Mouse (Mus musculus): ENCODE data around the gene Mpp6. TPM values are rescaled to one million over a fixed set of nuclear protein-coding genes. Genes with fewer than 3 reads are reported as not detected.

The Mpp6 gene
- polyA plus RNA-seq, 1 experiment from 2014 or later = 37.4 TPM

DNA sequence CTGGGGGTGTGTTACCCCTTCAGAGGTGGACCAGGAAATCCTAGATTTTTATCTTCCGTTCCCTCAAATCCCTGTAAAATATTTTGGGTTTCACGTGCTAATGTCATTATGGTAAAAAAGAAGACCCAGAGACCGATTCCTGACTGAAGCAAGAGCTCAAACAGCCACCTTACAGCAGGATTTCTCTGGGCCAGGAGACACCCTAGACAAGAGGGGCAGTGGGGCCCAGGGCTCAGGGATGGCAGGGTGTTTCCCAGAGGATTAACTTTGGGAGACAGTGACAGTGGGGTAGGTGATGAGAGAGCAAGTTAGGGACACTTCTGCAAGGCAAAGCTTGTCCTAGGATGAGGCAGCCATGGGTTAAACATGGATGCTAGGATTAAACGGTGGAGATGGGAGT lies 113.6 kb downstream of the Mpp6 start:
- no peak for ATAC-seq (ENCODE audit: low read depth)
- Histone ChIP-seq H3K4me2 (ENCODE audit: low read depth, low read length) (no peak overlapping the region), H3K27ac (ENCODE audit: low read length) (no peak overlapping the region), H3K4me1 (ENCODE audit: control insufficient read depth, low read depth, low read length) (no peaks in the 10 kb centered on the region), H3K9me3 (replicated peaks; ENCODE audit: control insufficient read depth, low read length) (no peaks in the 10 kb centered on the region), H3K36me3 (ENCODE audit: control insufficient read depth, insufficient read depth) (no peaks in the 10 kb centered on the region), H3K9ac (ENCODE audit: low read depth, low read length) (no peak overlapping the region), H3K4me3 (ENCODE audit: low read depth, low read length) (no peak overlapping the region), H3K27me3 (ENCODE audit: control insufficient read depth, insufficient read depth, low read depth, low read length) (no peaks in the 10 kb centered on the region)
- WGBS (ENCODE audit: insufficient replicate concordance) = 68% methylated on average over 4 of the region's 4 CpGs

DNA sequence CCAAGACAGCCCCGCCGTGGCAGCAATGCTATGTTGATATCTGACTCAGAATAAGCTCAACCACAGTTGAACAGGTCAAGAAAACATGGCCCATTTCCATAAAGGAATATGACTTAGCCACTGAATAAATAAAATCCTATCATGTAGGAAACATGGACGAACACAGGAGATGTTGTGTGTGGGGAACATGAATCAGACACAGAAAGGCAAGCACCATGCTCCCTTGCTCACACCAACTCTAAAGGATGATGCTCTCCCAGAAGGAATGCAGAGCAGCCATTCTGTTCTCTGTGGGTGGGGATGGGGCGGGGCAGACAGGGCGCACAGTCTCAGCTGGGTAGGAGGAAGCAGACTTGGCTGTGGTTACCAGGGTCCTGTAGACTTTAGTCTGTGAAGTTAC lies 115.2 kb downstream of the Mpp6 start:
- Histone ChIP-seq H3K27ac (ENCODE audit: low read length) (no peak overlapping the region), H3K4me1 (ENCODE audit: control insufficient read depth, low read depth, low read length) (no peaks in the 10 kb centered on the region), H3K9me3 (replicated peaks; ENCODE audit: control insufficient read depth, low read length) (no peaks in the 10 kb centered on the region), H3K27me3 (ENCODE audit: control insufficient read depth, insufficient read depth, low read depth, low read length) (no peaks in the 10 kb centered on the region), H3K4me3 (ENCODE audit: low read depth, low read length) (no peak overlapping the region), H3K9ac (ENCODE audit: low read depth, low read length) (no peak overlapping the region), H3K4me2 (ENCODE audit: low read depth, low read length) (no peak overlapping the region), H3K36me3 (ENCODE audit: control insufficient read depth, insufficient read depth) (no peaks in the 10 kb centered on the region)
- no peak for ATAC-seq (ENCODE audit: low read depth)
- WGBS (ENCODE audit: insufficient replicate concordance) = 57% methylated on average over 5 of the region's 5 CpGs

DNA sequence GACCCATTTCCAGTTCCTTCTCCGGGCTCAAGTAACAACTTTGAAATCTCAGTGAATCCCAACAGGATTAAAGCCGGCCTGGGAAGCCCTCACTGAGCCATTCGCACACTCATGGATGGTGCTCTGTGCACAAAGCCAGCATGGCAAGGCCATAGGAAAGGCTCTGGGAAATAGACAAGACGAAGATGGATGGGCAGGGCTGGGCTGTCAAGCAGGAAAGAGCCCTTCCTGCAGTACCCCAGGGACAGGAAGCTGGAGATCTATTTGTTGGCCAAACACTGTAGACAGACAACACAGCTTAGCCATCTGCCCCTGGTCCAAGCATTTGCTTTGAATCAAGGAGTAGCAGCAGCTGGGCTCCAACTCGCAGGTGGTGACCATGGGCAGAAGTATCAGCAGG lies 118.1 kb downstream of the Mpp6 start:
- Histone ChIP-seq H3K27ac (ENCODE audit: low read length) (no peak overlapping the region), H3K9me3 (replicated peaks; ENCODE audit: control insufficient read depth, low read length) (no peaks in the 10 kb centered on the region), H3K36me3 (ENCODE audit: control insufficient read depth, insufficient read depth) (no peaks in the 10 kb centered on the region), H3K4me3 (ENCODE audit: low read depth, low read length) (no peak overlapping the region), H3K27me3 (ENCODE audit: control insufficient read depth, insufficient read depth, low read depth, low read length) (no peaks in the 10 kb centered on the region), H3K9ac (ENCODE audit: low read depth, low read length) (no peak overlapping the region), H3K4me1 (ENCODE audit: control insufficient read depth, low read depth, low read length) (no peaks in the 10 kb centered on the region), H3K4me2 (ENCODE audit: low read depth, low read length) (no peak overlapping the region)
- ATAC-seq (ENCODE audit: low read depth) = no peak
- 37% methylated on average over 5 of the region's 5 CpGs for WGBS (ENCODE audit: insufficient replicate concordance)

DNA sequence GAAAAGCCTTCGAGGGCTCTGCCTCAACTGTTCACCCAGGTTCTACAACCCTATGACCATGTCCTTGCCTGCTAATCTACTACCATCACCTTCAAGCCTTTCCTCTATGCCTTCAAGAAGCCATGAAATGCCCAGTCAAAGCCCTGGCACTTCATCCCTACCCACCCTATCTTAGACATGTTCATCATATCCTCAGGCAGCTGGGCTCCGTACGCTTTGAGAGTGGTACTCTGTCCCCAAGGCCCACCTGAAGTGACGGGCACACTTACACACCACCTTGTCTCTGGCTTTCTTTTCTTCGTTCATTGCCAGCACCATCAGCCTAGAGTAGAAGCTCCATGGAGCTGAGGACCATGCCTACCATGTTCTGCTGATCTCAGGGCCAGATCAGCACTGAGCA lies 121.2 kb downstream of the Mpp6 start:
- 71% methylated on average over 5 of the region's 5 CpGs for WGBS (ENCODE audit: insufficient replicate concordance)
- no peaks in the 10 kb centered on the region for H3K9me3 ChIP-seq (replicated peaks; ENCODE audit: control insufficient read depth, low read length)
- H3K27me3 ChIP-seq (ENCODE audit: control insufficient read depth, insufficient read depth, low read depth, low read length) = no peaks in the 10 kb centered on the region
- no peak overlapping the region for H3K27ac ChIP-seq (ENCODE audit: low read length)
- no peaks in the 10 kb centered on the region for H3K36me3 ChIP-seq (ENCODE audit: control insufficient read depth, insufficient read depth)
- no peak overlapping the region for H3K4me2 ChIP-seq (ENCODE audit: low read depth, low read length)
- no peak overlapping the region for H3K4me3 ChIP-seq (ENCODE audit: low read depth, low read length)
- ATAC-seq (ENCODE audit: low read depth) = no peak
- H3K9ac ChIP-seq (ENCODE audit: low read depth, low read length) = no peak overlapping the region
- H3K4me1 ChIP-seq (ENCODE audit: control insufficient read depth, low read depth, low read length) = no peaks in the 10 kb centered on the region

DNA sequence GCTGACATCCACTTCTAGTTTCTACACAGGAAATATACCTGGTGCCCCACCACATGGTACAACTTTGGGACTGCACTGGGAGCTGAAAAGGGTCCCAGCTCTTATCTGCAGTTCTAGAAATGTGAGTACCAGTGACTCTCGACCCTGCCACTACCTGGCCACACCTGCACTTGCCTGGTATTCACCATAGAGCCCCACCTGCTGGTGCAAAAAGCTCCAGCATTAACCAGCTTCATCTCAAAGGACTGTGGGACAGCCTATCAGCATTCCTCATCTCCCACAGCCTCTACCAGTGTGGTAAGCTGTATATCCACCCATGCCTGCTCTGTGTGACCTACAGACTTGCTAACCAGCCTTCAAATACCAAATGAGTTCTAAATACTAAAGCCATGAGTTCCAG lies 122.9 kb downstream of the Mpp6 start:
- Histone ChIP-seq H3K9ac (ENCODE audit: low read depth, low read length) (no peak overlapping the region), H3K36me3 (ENCODE audit: control insufficient read depth, insufficient read depth) (no peaks in the 10 kb centered on the region), H3K4me1 (ENCODE audit: control insufficient read depth, low read depth, low read length) (no peaks in the 10 kb centered on the region), H3K9me3 (replicated peaks; ENCODE audit: control insufficient read depth, low read length) (no peaks in the 10 kb centered on the region), H3K27me3 (ENCODE audit: control insufficient read depth, insufficient read depth, low read depth, low read length) (no peaks in the 10 kb centered on the region), H3K4me2 (ENCODE audit: low read depth, low read length) (no peak overlapping the region), H3K27ac (ENCODE audit: low read length) (no peak overlapping the region), H3K4me3 (ENCODE audit: low read depth, low read length) (no peak overlapping the region)
- WGBS (ENCODE audit: insufficient replicate concordance) = 30% methylated on average over 1 of the region's 1 CpGs
- no peak for ATAC-seq (ENCODE audit: low read depth)

DNA sequence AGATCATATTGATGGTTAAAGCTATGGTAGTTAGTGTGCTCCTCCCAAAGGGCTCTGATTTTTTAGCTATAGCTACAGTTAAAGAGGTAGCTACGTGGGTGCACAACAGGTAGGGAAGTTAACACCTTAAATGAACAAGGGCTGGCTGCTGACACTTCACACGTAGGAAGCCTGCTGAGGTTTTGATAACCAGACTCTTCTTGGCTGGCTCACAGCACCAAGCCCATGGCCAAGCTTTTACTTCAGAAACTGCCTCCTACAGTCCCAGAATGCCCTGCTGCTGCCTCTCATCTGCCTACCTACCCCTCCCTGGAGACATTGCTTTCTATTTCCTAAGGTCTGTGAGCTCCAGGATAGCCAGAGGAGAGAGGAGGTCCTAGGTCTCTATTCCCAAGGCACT lies 127.9 kb downstream of the Mpp6 start:
- Histone ChIP-seq H3K27ac (ENCODE audit: low read length) (no peak overlapping the region), H3K4me3 (ENCODE audit: low read depth, low read length) (no peak overlapping the region), H3K4me2 (ENCODE audit: low read depth, low read length) (no peak overlapping the region), H3K9me3 (replicated peaks; ENCODE audit: control insufficient read depth, low read length) (no peaks in the 10 kb centered on the region), H3K36me3 (ENCODE audit: control insufficient read depth, insufficient read depth) (no peaks in the 10 kb centered on the region), H3K4me1 (ENCODE audit: control insufficient read depth, low read depth, low read length) (no peaks in the 10 kb centered on the region; the same call in 1 of the 2 replicates), H3K9ac (ENCODE audit: low read depth, low read length) (no peak overlapping the region), H3K27me3 (ENCODE audit: control insufficient read depth, insufficient read depth, low read depth, low read length) (no peaks in the 10 kb centered on the region)
- 35% methylated on average over 2 of the region's 2 CpGs for WGBS (ENCODE audit: insufficient replicate concordance)
- no peak for ATAC-seq (ENCODE audit: low read depth)

DNA sequence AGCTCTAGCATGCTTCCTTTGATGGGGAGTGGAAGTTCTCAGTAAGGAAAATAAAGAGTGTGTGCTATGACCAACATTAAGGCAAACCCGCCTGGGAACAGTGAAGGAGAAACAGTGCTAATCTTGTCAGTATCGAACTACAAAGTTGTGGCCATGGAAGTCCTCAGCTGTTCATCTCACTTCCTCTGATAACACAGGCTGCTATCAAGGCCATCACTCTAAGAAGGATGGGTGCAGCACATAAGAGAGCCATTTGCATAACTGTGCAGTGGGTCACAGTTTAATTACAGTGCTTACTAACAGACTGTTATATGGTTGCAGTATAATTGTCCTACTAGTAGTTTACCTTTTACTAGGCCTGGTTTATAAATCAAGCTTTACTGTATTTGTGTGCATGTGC lies 129.9 kb downstream of the Mpp6 start:
- 51% methylated on average over 2 of the region's 2 CpGs for WGBS (ENCODE audit: insufficient replicate concordance)
- H3K27me3 ChIP-seq (ENCODE audit: control insufficient read depth, insufficient read depth, low read depth, low read length) = no peaks in the 10 kb centered on the region
- H3K27ac ChIP-seq (ENCODE audit: low read length) = no peak overlapping the region
- H3K4me3 ChIP-seq (ENCODE audit: low read depth, low read length) = no peak overlapping the region
- no peak overlapping the region for H3K9ac ChIP-seq (ENCODE audit: low read depth, low read length)
- no peaks in the 10 kb centered on the region for H3K9me3 ChIP-seq (replicated peaks; ENCODE audit: control insufficient read depth, low read length)
- no peaks in the 10 kb centered on the region; the same call in 1 of the 2 replicates for H3K4me1 ChIP-seq (ENCODE audit: control insufficient read depth, low read depth, low read length)
- ATAC-seq (ENCODE audit: low read depth) = no peak
- H3K4me2 ChIP-seq (ENCODE audit: low read depth, low read length) = no peak overlapping the region
- no peaks in the 10 kb centered on the region for H3K36me3 ChIP-seq (ENCODE audit: control insufficient read depth, insufficient read depth)

DNA sequence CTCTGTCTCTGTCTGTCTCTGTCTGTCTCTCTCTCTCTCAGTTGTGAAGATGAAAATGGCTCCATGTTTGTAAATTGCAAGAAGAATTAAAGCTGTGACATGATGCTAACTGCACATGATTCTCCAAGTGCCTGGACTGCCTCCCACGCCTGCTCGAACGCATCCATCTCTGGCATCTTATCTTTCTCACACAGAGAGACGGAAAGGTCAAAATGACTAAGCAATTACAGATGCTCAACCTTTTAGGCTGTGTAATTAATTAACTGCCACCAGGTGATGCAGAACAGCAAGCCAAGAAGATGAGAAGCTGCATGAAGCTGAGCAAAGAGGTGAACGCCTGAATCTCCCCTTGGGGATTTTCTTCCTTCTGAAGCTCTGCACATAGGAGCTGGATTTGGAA lies 130.4 kb downstream of the Mpp6 start:
- H3K27me3 ChIP-seq (ENCODE audit: control insufficient read depth, insufficient read depth, low read depth, low read length) = no peaks in the 10 kb centered on the region

DNA sequence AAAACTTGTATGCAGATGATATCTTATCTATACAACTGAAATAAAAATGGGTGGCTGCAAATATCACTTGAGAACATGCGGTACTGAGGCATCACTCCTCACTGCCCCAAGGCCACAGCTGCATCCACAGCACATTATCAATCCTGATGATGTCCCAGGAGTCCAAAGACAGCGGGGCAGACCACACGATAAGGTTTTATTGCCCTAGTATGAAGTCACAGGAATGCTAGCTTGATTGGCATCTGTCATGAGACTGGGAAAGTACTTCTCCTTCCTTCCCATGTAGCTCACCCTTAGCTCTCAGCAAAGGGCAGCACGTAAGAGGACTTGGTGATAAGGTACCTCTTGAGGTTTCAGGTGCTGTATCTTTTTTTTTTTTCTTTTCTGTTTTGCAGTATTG lies 134.1 kb downstream of the Mpp6 start:
- no peaks in the 10 kb centered on the region; the same call in 1 of the 2 replicates for H3K4me1 ChIP-seq (ENCODE audit: control insufficient read depth, low read depth, low read length)
- H3K9me3 ChIP-seq (replicated peaks; ENCODE audit: control insufficient read depth, low read length) = no peaks in the 10 kb centered on the region
- H3K4me3 ChIP-seq (ENCODE audit: low read depth, low read length) = no peak overlapping the region
- no peaks in the 10 kb centered on the region for H3K36me3 ChIP-seq (ENCODE audit: control insufficient read depth, insufficient read depth)
- H3K4me2 ChIP-seq (ENCODE audit: low read depth, low read length) = no peak overlapping the region
- ATAC-seq (ENCODE audit: low read depth) = no peak
- no peak overlapping the region for H3K9ac ChIP-seq (ENCODE audit: low read depth, low read length)
- H3K27ac ChIP-seq (ENCODE audit: low read length) = no peak overlapping the region
- no peaks in the 10 kb centered on the region for H3K27me3 ChIP-seq (ENCODE audit: control insufficient read depth, insufficient read depth, low read depth, low read length)
- WGBS (ENCODE audit: insufficient replicate concordance) = 49% methylated on average over 4 of the region's 4 CpGs

More for the DNA sequence above, 130.4 kb downstream of the Mpp6 start:
- H3K27ac ChIP-seq (ENCODE audit: low read length) = no peak overlapping the region
- no peak for ATAC-seq (ENCODE audit: low read depth)
- H3K4me2 ChIP-seq (ENCODE audit: low read depth, low read length) = no peak overlapping the region
- no peak overlapping the region for H3K9ac ChIP-seq (ENCODE audit: low read depth, low read length)
- H3K36me3 ChIP-seq (ENCODE audit: control insufficient read depth, insufficient read depth) = no peaks in the 10 kb centered on the region
- H3K4me1 ChIP-seq (ENCODE audit: control insufficient read depth, low read depth, low read length) = no peaks in the 10 kb centered on the region; the same call in 1 of the 2 replicates
- H3K9me3 ChIP-seq (replicated peaks; ENCODE audit: control insufficient read depth, low read length) = no peaks in the 10 kb centered on the region
- H3K4me3 ChIP-seq (ENCODE audit: low read depth, low read length) = no peak overlapping the region
- WGBS (ENCODE audit: insufficient replicate concordance) = 35% methylated on average over 5 of the region's 5 CpGs

Data from liver, embryonic 16.5 days (tissue).